Mouse (Mus musculus): ENCODE results near the gene Tmem254a.
"Not testable (repeated sequence)": the region's sequence is repeated elsewhere in the genome, so short reads cannot be mapped to it uniquely, and the experiment has no call there.

Tmem254a gene

DNA sequence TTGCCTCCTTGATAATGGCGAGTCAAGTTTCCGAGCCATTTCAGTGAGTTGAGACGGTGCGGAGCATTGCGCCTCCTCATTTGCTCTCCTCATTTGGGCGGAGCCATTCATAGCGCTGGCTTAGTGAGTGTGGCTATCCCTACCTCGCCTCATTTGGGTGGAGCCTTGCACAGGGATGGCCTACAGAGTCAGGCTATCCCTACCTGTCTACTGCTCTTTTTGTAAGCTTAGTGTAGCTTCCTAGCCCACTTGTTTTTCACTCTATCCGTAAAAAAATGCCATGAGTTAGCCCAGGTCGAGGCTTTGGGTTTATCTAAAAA lies at the start of gene Tmem254a:
Tmem254a (minus strand) TSS at position 111 of the 320 bp plus-strand sequence.
- DNase-seq: not testable (repeated sequence)

DNA sequence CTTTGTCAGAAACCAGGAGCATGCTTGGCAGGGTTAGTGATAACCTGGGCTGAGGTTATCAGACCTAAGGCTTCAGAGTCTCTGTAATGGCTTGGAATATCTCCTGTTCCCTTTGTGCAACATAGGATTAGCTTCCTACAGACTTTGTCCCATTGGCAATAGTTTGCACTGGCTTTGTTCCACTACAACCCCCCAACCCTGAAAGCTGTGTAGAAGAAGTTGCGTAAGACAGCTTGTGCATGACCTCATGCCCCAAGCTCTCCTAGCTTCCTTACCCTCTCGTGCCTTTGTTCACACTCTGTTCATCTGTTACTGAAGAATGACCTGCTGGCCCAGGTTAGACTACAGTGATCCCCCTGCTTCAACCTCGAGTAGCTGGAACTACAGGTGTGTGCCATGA lies 30.4 kb upstream of the Tmem254a start:
- not testable (repeated sequence) for DNase-seq

DNA sequence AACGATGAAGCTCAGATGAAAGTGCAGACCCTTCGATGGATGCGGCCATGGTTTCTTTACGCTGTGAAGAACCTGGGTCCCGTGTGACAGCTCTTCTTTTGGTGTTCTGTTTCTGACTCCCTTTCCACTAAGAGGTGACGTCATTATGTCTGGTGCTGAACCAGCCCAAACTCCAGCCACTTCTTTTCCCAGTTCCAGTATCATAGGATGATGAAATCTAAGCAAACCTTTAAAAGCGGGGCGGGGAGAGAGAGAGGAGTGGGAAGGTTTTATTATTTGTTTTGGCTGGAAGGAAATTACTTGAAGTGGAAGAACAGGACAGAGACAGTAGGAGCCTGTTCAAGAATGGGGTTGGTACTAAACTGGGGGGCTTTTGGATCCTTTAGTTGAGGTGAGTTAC lies 10.5 kb upstream of the Tmem254a start, which contains the start of gene Cphx1:
Cphx1 (plus strand) TSS at position 301 of the 400 bp plus-strand sequence.
- DNase-seq: not testable (repeated sequence)

DNA sequence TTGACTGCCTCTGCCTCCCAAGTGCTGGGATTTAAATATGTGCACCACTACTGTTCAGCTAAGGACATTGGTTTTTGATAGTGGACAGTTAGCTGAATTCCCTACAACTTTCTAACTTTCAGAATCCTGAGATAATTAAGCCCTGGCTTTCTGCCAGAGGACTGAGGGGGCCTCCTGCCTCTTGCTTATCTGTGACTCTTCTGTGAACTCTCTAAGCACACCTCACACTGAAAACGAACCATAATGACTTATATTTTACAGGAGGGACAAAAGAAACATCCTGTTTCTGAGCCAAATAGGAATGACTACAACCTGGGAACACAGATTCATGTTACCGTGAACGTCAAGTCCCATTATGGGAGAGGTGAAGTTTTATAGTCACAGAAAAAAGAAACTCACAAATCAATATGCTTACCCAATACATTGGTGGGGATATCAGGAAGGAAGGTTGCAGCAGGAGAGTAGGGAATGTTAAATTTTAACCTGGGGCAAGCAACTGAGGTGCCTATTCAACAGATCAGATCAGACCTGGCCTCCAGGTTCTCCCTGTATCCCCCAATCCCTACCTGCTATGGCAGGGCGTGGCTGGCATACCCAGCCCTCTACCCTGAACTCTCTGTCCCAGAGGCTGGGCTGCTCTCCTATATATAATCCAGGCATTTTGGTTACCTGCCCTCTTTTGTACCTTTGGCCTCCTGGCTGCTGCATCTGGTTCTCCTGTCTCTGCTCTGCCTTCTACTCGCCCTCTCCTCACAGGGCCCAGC lies 9.6 kb upstream of the Tmem254a start:
- not testable (repeated sequence) for DNase-seq

DNA sequence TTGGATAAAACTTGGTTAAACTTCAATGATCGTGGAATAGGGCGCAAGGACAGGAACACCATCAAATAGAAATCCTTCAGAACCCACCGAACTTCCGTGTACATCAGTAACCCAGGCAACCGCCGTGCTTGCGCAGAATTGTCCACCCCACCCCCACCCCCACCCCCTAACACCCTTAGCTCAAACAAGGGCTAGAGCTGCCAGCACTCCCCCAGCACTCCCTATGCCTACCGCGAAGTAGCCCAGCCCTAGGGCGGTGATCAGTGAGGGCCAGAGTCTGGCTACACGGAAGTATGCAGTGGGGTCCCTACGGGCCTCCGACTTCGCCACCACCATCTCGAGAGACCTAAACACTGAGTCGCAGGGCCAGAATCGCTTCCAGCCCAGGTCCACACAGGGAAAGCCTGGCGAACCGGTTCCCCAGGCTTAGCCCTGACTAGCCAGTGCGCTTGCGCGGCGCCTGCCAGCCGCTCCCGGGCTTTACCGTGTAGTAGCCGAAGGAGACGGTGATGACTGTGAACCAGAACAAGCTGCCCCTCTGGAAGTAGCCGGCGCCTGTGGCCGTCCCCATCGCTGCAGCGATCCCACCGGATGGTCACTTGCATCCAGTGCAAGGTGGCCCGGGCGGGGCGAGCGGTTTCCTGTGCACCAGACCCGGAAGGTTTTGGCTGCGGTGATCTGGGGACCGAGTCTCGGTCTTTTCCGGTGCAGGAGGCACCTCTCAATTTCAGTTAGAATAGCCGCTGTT lies 484 bp downstream of the Tmem254a start:
- not testable (repeated sequence) for DNase-seq

DNA sequence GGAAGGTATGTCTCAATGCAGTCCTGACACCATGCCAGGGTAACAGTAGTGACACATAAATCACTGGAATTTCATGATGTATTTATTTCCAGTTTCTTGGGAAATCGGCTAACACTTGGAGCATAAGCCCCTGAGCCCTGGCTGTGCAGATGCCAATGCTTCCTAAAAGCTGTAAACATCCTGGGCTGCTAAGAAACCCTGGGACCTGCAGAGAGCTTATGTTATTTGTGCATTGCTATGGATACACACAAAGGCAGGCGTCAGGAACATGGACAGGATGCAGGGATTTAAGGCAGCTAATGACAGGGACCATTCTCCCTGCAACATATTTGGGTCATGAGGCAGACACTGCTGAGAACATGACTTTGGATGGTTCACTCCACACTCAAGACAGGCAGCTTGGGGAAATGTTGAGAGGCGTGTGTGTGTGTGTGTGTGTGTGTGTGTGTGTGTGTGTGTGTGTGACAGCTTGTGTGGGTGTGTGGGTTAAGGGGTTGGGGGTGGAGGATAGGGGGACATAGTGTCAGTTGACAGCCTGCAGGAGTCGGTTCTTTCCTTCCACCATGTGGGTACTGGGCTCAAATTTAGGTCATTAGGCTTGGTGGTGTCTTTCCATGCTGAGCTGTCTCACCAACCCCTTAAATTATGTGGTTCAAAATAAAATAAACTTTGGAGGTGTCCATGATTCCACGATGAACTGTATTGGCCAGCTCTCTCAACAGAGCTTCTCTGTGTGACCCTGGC lies 8.9 kb downstream of the Tmem254a start:
- not testable (repeated sequence) for DNase-seq

DNA sequence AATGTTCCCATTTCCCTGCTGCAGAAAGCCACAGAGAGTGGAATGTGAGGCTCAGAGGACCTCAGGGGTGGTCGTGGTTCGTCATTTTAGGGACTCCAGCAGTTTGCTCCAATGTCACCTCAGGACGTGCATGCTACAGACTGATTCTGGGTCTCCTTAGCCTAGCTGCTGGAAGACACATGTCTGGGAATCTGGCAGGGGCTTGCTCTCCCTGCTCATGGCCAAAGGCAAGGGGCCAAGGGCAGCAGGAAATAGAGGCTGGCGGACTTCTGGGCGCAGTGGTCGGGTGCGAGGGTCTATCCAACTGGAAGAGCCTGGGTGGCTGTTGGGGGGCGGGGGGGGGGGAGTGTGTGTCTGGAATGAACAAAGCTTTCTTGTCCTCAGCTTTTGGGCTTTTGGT lies 18.5 kb downstream of the Tmem254a start:
- not testable (repeated sequence) for DNase-seq

DNA sequence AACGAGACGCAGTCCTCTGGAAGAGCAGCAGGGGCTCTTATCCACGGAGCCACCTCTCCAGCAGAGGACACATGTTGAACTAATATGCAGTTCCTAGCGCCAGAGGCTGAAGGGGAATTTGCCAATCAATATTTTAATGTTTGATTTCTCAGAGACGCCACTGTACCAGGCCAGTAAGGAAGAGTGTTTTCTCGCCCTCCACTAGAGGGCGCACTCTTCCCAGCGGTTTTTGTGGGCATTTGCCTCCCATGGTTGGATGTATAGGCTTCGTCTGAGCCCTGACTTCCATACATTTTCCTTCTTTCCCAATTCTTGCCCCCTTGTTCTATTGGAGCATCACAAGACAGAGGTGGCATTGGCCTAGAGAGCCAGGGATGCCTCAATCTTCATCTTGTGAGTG lies 20.2 kb downstream of the Tmem254a start:
- not testable (repeated sequence) for DNase-seq

DNA sequence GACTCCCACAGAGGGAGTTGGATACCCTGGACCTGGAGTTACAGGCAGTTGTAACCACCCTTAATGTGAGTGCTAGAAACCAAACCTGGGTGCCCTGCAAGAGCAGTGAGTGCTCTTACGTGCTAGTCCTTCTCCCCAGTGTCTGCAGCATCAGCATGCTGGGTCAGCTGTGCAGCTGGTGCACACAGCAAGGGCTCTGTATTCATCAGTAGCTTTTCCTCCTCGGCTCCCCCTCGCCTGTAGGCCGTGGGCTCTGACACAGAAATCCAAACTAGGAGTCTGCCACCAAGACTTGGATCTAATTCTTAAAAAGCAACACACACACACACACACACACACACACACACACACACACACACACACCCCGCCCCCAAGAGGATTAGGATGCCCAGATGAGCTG lies 22.2 kb downstream of the Tmem254a start:
- DNase-seq: not testable (repeated sequence)

DNA sequence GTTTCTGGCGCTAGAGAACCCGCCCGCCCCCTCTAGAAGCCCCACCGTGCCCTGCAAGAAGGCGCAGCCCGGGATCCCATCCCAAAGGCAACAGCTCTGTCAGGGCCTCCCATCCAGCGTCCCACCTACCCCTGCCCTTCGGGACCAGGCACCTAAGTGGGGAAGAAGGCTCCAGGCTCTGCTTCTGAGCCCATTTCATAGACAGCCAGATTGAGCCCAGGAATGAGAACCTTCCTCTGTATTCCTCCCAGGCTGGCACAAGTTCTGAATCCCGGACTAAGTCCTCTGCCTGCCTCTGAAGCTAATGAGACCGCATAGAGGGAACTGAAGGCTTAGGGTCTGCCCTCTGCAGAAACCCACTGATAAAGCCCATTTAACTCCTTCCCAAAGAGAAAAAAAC lies 24.5 kb downstream of the Tmem254a start, which contains the start of gene Plac9a:
Plac9a (minus strand) TSS at position 101 of the 400 bp plus-strand sequence.
- not testable (repeated sequence) for DNase-seq

DNA sequence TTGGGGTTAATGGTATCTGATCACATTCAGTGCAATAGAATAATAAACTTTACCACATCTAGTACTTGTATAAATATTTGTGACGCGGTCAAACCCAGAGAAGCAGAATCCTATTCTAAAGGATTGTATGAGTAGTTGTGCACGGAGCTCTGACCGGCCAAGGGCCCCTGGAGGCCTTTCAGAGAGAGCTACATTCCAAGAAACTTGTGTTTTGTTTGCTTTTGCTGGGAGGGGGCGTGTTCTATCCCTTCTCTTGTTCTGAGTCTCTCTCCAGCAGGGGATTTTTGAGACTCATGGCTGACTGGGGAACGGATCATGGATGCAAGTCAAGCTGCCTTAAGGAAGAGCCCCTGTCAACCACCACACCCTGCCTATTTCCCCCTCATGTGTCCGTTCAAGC lies 31.8 kb downstream of the Tmem254a start:
- DNase-seq: not testable (repeated sequence)

DNA sequence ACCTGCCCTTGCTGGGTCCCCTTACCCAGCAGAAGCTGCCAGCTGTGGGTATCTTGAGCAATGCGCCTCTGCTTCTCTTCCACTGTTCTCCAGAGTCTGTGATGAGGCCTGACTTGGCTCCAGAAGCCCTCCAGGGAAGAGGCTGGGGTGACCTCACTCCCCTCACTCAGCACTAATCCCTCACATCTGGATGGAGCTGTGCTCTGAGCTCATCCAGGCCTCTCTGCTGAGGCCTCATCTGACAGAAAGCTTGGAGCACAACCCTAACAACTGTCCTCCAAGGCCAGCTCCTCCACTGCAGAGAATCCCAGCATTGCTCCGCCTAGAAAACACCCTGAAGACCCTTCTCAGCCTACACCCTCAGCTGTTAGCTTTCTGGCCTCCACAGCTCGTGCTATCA lies 32.9 kb downstream of the Tmem254a start:
- DNase-seq: not testable (repeated sequence)

DNA sequence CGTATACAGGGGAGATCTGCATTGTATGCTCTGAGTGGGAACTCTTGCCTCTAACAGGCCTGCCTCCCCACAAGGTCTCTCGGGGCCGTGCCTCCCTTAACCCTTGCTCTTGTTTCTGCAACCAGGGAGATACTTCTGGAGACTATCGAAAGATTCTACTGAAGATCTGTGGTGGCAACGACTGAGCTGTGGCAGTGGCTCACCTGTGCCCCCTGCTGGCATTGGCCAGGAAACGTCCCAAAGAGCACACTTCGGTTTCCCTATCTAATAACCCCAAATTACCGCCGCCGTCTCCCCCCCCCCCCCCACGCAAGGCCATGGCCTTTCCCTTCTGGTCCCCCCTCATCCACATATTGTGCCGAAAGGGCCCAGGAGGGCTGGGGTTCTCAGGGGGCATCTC lies 41.6 kb downstream of the Tmem254a start:
- not testable (repeated sequence) for DNase-seq

DNA sequence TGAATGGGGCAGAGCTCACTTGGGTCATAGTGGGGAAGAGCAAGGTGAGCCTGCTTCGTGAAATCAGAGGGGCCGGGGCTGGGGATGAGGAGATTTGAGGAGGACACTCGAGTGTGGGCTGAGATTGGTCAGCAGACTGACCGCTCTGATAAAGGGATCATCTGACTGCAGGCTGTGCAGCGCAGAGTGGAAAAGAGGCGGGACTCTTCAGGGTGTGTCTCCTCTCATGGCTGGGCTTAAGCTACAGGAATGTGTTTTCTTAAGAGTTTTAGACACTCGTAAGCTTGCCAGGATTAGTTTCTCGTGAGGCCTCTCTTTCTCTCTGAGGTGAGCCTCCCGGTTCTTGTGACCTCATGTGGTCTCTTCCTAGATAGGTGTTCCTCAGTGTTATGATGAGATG lies 45.7 kb downstream of the Tmem254a start:
- not testable (repeated sequence) for DNase-seq

DNA sequence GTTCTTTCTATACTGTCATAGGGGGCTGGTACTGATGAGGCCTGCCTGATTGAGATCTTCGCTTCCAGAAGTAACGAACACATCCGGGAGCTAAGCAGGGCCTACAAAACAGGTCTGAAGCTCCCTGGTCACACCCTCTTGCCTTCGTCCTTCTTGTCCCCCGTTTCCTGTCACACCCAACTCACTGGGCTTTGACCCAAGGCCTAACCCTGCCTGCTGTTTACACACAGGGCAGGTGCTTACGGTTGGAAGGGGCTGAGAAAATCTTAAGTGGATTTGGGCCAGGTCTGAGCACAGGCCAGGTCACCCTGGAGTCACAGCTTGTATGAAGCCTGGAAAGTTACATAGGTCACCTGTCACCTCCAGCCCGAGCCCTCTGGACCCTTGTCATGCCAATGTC lies 50.8 kb downstream of the Tmem254a start:
- not testable (repeated sequence) for DNase-seq
